Mouse (Mus musculus): ENCODE data around the gene Rgs21. TPM values are rescaled to one million over a fixed set of nuclear protein-coding genes. Genes with fewer than 3 reads are reported as not detected.

The Rgs21 gene
- polyA plus RNA-seq, 1 experiment from 2014 or later: not detected

- WGBS: 59% methylated on average over 3 of the region's 3 CpGs
- no peak for DNase-seq (ENCODE audit: low spot score)
- no peaks in the 10 kb centered on the region for H3K27me3 ChIP-seq (ENCODE audit: low read depth, poor library complexity, severe bottlenecking)
- no peaks in the 10 kb centered on the region for H3K4me1 ChIP-seq
- no peak overlapping the region for H3K4me3 ChIP-seq
- no peaks in the 10 kb centered on the region for H3K36me3 ChIP-seq
- no peaks in the 10 kb centered on the region for H3K9me3 ChIP-seq (replicated peaks)
- no peak overlapping the region for H3K27ac ChIP-seq (replicated peaks)
These were observed 69.4 kb downstream of the Rgs21 start for GRCm38 (mm10) chr1:144498051-144498450.

GRCm38 (mm10) chr1:144493336-144493735 lies 74.1 kb downstream of the Rgs21 start:
- DNase-seq (ENCODE audit: low spot score): no peak
- Histone ChIP-seq H3K27ac (replicated peaks) (no peak overlapping the region), H3K36me3 (no peaks in the 10 kb centered on the region), H3K9me3 (replicated peaks) (no peaks in the 10 kb centered on the region), H3K4me3 (no peak overlapping the region), H3K4me1 (no peaks in the 10 kb centered on the region), H3K27me3 (ENCODE audit: low read depth, poor library complexity, severe bottlenecking) (no peaks in the 10 kb centered on the region)
- 97% methylated on average over 1 of the region's 1 CpGs for WGBS

- no peak overlapping the region for H3K4me3 ChIP-seq
- H3K9me3 ChIP-seq (replicated peaks): no peaks in the 10 kb centered on the region
These were observed 79.1 kb downstream of the Rgs21 start for GRCm38 (mm10) chr1:144488223-144488835.

More at GRCm38 (mm10) chr1:144488223-144488835, 79.1 kb downstream of the Rgs21 start:
- no peaks in the 10 kb centered on the region for H3K27me3 ChIP-seq (ENCODE audit: low read depth, poor library complexity, severe bottlenecking)
- WGBS: 87% methylated on average over 5 of the region's 5 CpGs
- H3K27ac ChIP-seq (replicated peaks): no peak overlapping the region
- H3K36me3 ChIP-seq: no peaks in the 10 kb centered on the region
- DNase-seq (ENCODE audit: low spot score): no peak
- no peaks in the 10 kb centered on the region for H3K4me1 ChIP-seq

Other genes starting within 250 kb of the Rgs21 start
- 0.89 and 1.8 TPM in 2 replicates for gene Rgs18, start 207.8 kb upstream of the Rgs21 start, polyA plus RNA-seq (2016; fragmentation: Nextera tagmentation; extraction: Ambion mirVana)

All from midbrain, embryonic 10.5 days (tissue).